Mouse (Mus musculus): Measurements from ENCODE around the gene Rpusd3. TPM values are rescaled to one million over a fixed set of nuclear protein-coding genes. Genes with fewer than 3 reads are reported as not detected.
A peak's percentile ranks its signal among the peaks of the same experiment; 100 is the strongest.

The Rpusd3 gene
- polyA plus RNA-seq, 2 experiments = 8.6 to 12.8 TPM

DNA sequence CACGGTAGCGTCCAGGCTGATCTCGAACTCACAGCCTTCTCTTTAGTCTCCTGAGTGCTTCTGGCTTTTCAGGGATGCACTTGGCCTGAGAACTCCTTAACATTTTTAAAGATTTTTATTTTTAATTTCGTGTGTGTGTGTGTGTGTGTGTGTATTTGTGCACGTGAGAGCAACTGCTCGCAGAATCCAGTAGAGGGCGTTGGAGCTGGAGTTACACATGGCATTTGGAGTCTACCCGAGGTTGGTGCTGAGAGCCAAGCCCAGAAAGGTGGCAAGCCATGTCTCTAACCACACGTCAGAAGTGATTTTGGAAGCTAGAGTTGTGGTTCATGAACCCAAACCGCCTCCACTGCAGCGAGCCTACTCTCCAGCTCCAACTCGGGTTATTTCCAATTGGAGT is 24.0 kb upstream of the Rpusd3 start:
- Histone ChIP-seq H3K9me3 (ENCODE audit: control insufficient read depth, low read length) (no peaks in the 10 kb centered on the region), H3K36me3 (replicated peaks; ENCODE audit: control insufficient read depth, insufficient read depth, low read depth) (peaks cover 5% of the 10 kb centered on the region; the same call in 1 of the 2 replicates), H3K4me3 (ENCODE audit: insufficient read depth in 1 of 2, low read depth in 2 of 2, low read length in 2 of 2) (peak overlapping the region; percentile 65 to 70), H3K27me3 (ENCODE audit: control insufficient read depth, insufficient read depth, low read length) (no peaks in the 10 kb centered on the region), H3K27ac (no peak overlapping the region), H3K9ac (replicated peaks) (peak overlapping the region; percentile 70), H3K4me2 (ENCODE audit: low read depth) (peak overlapping the region; percentile 78), H3K4me1 (replicated peaks; ENCODE audit: control insufficient read depth in 2 of 2, insufficient read depth in 2 of 2, low read length in 1 of 2) (peaks cover 9% of the 10 kb centered on the region in 2 experiments)
- no peak for DNase-seq (ENCODE audit: low read depth in 3 of 3, low spot score in 3 of 3)
- 34% methylated on average over 12 of the region's 12 CpGs for WGBS (ENCODE audit: insufficient replicate concordance)
- ATAC-seq (ENCODE audit: insufficient read depth) = no peak
- TF ChIP-seq CTCF (IDR thresholded peaks at IDR 0.05; ENCODE audit: low read depth) (peak; percentile 54), EP300 (IDR thresholded peaks at IDR 0.05; ENCODE audit: low read depth) (no peak)

- Histone ChIP-seq H3K4me1 (replicated peaks; ENCODE audit: control insufficient read depth in 2 of 2, insufficient read depth in 2 of 2, low read length in 1 of 2) (peaks cover 9% of the 10 kb centered on the region in 2 experiments), H3K27me3 (ENCODE audit: control insufficient read depth, insufficient read depth, low read length) (no peaks in the 10 kb centered on the region), H3K4me3 (ENCODE audit: insufficient read depth in 1 of 2, low read depth in 2 of 2, low read length in 2 of 2) (peak within 1 kb of the TSS; percentile 65 to 70), H3K36me3 (replicated peaks; ENCODE audit: control insufficient read depth, insufficient read depth, low read depth) (peaks cover 1% of the 10 kb centered on the region; the same call in 1 of the 2 replicates), H3K9me3 (ENCODE audit: control insufficient read depth, low read length) (no peaks in the 10 kb centered on the region), H3K9ac (replicated peaks) (peak within 1 kb of the TSS; percentile 70), H3K4me2 (ENCODE audit: low read depth) (peak within 1 kb of the TSS; percentile 78), H3K27ac (no peak within 1 kb of the TSS)
- peak; percentile 86 to 89 (median 86) for DNase-seq (ENCODE audit: low read depth in 3 of 3, low spot score in 3 of 3)
- TF ChIP-seq CTCF (IDR thresholded peaks at IDR 0.05; ENCODE audit: low read depth) (no peak), EP300 (IDR thresholded peaks at IDR 0.05; ENCODE audit: low read depth) (no peak)
- WGBS (ENCODE audit: insufficient replicate concordance) = under 1% methylated on average over 45 of the region's 45 CpGs
- peak; percentile 86 for ATAC-seq (ENCODE audit: insufficient read depth)
These were observed 23.4 kb upstream of the Rpusd3 start, which contains the start of gene Jagn1 for GRCm38 (mm10) chr6:113442442-113443090. TSS of gene Jagn1 (plus strand) at chr6:113442569.

DNA sequence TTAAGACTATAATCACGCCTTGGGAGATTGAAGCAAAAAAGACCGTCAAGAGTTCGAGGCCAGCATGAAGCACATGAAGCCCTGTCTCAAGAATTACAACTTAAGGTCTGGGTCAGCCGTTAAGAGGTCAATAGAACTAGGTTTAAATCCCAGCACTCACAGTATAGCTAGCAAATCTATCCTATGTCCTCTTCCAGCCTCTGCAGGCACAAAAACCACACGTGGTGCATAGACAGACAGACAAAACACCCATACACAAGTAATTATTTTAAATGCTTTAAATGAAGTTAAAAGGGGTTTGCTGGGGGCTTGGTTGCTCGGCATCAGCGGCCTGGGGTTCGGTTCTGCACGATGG is 22.9 kb upstream of the Rpusd3 start:
- no peaks in the 10 kb centered on the region for H3K27me3 ChIP-seq (ENCODE audit: control insufficient read depth, insufficient read depth, low read length)
- 34% methylated on average over 9 of the region's 9 CpGs for WGBS (ENCODE audit: insufficient replicate concordance)
- H3K4me1 ChIP-seq (replicated peaks; ENCODE audit: control insufficient read depth in 2 of 2, insufficient read depth in 2 of 2, low read length in 1 of 2) = peaks cover 9% of the 10 kb centered on the region in 2 experiments
- no peak overlapping the region for H3K27ac ChIP-seq
- H3K4me2 ChIP-seq (ENCODE audit: low read depth) = peak overlapping the region; percentile 78
- H3K9me3 ChIP-seq (ENCODE audit: control insufficient read depth, low read length) = no peaks in the 10 kb centered on the region
- DNase-seq (ENCODE audit: low read depth in 3 of 3, low spot score in 3 of 3) = no peak
- TF ChIP-seq EP300 (IDR thresholded peaks at IDR 0.05; ENCODE audit: low read depth) (no peak), CTCF (IDR thresholded peaks at IDR 0.05; ENCODE audit: low read depth) (no peak)
- peak; percentile 19; the same call in 1 of the 2 replicates for ATAC-seq (ENCODE audit: insufficient read depth)
- peak overlapping the region; percentile 70 for H3K9ac ChIP-seq (replicated peaks)
- H3K4me3 ChIP-seq (ENCODE audit: insufficient read depth in 1 of 2, low read depth in 2 of 2, low read length in 2 of 2) = peak overlapping the region; percentile 65 to 70; a peak in 3 of 4 replicates
- H3K36me3 ChIP-seq (replicated peaks; ENCODE audit: control insufficient read depth, insufficient read depth, low read depth) = no peaks in the 10 kb centered on the region

GRCm38 (mm10) chr6:113441147-113441680 is 22.1 kb upstream of the Rpusd3 start:
- no peaks in the 10 kb centered on the region for H3K9me3 ChIP-seq (ENCODE audit: control insufficient read depth, low read length)
- H3K36me3 ChIP-seq (replicated peaks; ENCODE audit: control insufficient read depth, insufficient read depth, low read depth) = no peaks in the 10 kb centered on the region
- WGBS (ENCODE audit: insufficient replicate concordance) = 55% methylated on average over 7 of the region's 7 CpGs
- ATAC-seq (ENCODE audit: insufficient read depth) (peak; percentile 40; the same call in 1 of the 2 replicates), DNase-seq (ENCODE audit: low read depth in 3 of 3, low spot score in 3 of 3) (peak; percentile 66 to 74 (median 70))
- no peak overlapping the region for H3K27ac ChIP-seq
- no peak overlapping the region for H3K4me3 ChIP-seq (ENCODE audit: insufficient read depth in 1 of 2, low read depth in 2 of 2, low read length in 2 of 2)
- H3K4me1 ChIP-seq (replicated peaks; ENCODE audit: control insufficient read depth in 2 of 2, insufficient read depth in 2 of 2, low read length in 1 of 2) = peaks cover 9% of the 10 kb centered on the region in 2 experiments
- H3K27me3 ChIP-seq (ENCODE audit: control insufficient read depth, insufficient read depth, low read length) = no peaks in the 10 kb centered on the region
- TF ChIP-seq CTCF (IDR thresholded peaks at IDR 0.05; ENCODE audit: low read depth) (peak; percentile 90), EP300 (IDR thresholded peaks at IDR 0.05; ENCODE audit: low read depth) (no peak)
- H3K9ac ChIP-seq (replicated peaks) = no peak overlapping the region
- H3K4me2 ChIP-seq (ENCODE audit: low read depth) = no peak overlapping the region

- 69% methylated on average over 3 of the region's 3 CpGs for WGBS (ENCODE audit: insufficient replicate concordance)
- Histone ChIP-seq H3K36me3 (replicated peaks; ENCODE audit: control insufficient read depth, insufficient read depth, low read depth) (no peaks in the 10 kb centered on the region), H3K27me3 (ENCODE audit: control insufficient read depth, insufficient read depth, low read length) (no peaks in the 10 kb centered on the region), H3K4me3 (ENCODE audit: insufficient read depth in 1 of 2, low read depth in 2 of 2, low read length in 2 of 2) (no peak overlapping the region), H3K4me1 (replicated peaks; ENCODE audit: control insufficient read depth in 2 of 2, insufficient read depth in 2 of 2, low read length in 1 of 2) (peaks cover 9% of the 10 kb centered on the region in 2 experiments), H3K4me2 (ENCODE audit: low read depth) (no peak overlapping the region), H3K9me3 (ENCODE audit: control insufficient read depth, low read length) (no peaks in the 10 kb centered on the region), H3K9ac (replicated peaks) (no peak overlapping the region), H3K27ac (no peak overlapping the region)
- TF ChIP-seq EP300 (IDR thresholded peaks at IDR 0.05; ENCODE audit: low read depth) (no peak), CTCF (IDR thresholded peaks at IDR 0.05; ENCODE audit: low read depth) (no peak)
- DNase-seq (ENCODE audit: low read depth in 3 of 3, low spot score in 3 of 3) = no peak
- ATAC-seq (ENCODE audit: insufficient read depth) = no peak
These were observed 21.5 kb upstream of the Rpusd3 start for GRCm38 (mm10) chr6:113440686-113441085.

Measured in liver, embryonic 14.5 days (tissue).